Mouse (Mus musculus) Patski (cell line): ENCODE measurements around the gene Ankdd1b. TPM values are rescaled to one million over a fixed set of nuclear protein-coding genes. Genes with fewer than 3 reads are reported as not detected.

Experiments used
- ATAC-seq: fragments of 100-300 bp; one replicate; pipeline ENCODE4 v1.8.0; 2021
- CTCF ChIA-PET: fragments of 350-600 bp; sonication (Branson Sonifier 250); formaldehyde crosslinking; loops from one replicate; lab custom pipeline; 2022; ENCODE audit warnings: inconsistent platforms; lab: Charles Lee
- POLR2A ChIA-PET: fragments of 350-600 bp; sonication (Branson Sonifier 250); formaldehyde crosslinking; loops from one replicate; lab custom pipeline; 2022; ENCODE audit warnings: antibody characterized with exemption, inconsistent platforms; lab: Charles Lee
- DNase-seq: peaks from one replicate; pipeline ENCODE4 v3.0.0-alpha.2; 2011; ENCODE audit warnings: low read depth, low spot score
- H3K27me3 ChIP-seq: fragments of 371-371 bp; one replicate; pipeline ENCODE4 v1.5.1; 2021
- CTCF ChIP-seq: fragments of 100-300 bp; IDR thresholded peaks from one replicate; pipeline ENCODE4 v1.5.1; 2021
- in situ Hi-C: fragments of 300-500 bp; cut with MboI; formaldehyde crosslinking; loops from 3 replicates; pipeline ENCODE4 v1.11.1; 2018; ENCODE audit warnings: low pct_unique_long_range_greater_than_20kb, mixed read lengths
- polyA plus RNA-seq: library from polyadenylated mRNA; unstranded; gene quantifications from one replicate; pipeline ENCODE4 v1.2.3, GENCODE M21; 2021

Ankdd1b gene
- polyA plus RNA-seq, 1 experiment from 2014 or later = 0.12 TPM

DNA sequence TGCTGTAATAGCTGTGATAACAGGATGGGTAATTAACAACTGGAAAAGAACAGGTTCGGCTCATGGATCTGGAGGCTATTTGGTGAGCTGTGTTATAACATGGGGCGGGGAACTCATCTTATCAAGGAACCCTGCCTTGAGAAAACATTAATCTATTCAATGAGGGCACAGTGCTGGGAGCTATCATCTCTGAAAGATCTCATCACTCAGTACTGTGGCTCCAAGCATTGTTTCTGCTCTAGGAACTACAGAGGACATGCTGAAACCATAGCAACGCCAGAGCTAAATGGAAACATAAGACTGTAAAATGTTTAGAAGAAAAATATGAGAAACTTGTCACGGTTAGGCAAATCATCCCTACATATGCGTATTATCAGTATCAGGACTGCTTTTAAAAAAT lies 13.0 kb downstream of the Ankdd1b start:
- no peak for TF ChIP-seq CTCF
- no peaks in the 10 kb centered on the region for H3K27me3 ChIP-seq
- in situ Hi-C loops = no loop called here
- ATAC-seq (no peak), DNase-seq (no peak)
- ChIA-PET CTCF (no interaction called here), POLR2A (interaction anchor here (0.7 kb wide), 1 partner anchor 396 kb away, joined by 3 read pairs; no protein-coding TSS in a partner anchor)

DNA sequence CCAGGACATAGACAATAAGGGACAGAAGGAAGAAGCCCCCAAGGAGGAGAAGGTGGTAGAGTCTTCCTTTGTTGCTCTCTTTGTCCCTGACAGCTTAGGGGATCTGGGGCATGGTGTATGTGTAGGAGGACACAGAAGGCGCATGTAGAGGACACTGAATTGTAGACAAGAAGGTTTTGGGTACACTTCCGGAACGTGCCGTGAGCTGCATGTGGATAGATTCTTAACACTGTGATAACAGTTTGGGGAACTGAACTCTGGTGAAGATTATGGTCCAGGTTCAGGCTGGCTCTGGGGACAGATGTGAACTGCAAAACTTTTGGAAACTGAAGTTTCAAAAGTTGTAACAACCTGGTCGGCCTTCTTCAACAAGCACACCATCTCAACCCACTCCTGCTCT lies 13.4 kb downstream of the Ankdd1b start:
- DNase-seq (no peak), ATAC-seq (no peak)
- in situ Hi-C loops = no loop called here
- POLR2A ChIA-PET = interaction anchor here (0.7 kb wide), 1 partner anchor 396 kb away, joined by 3 read pairs; no protein-coding TSS in a partner anchor
- no peak for TF ChIP-seq CTCF
- CTCF ChIA-PET = no interaction called here
- no peaks in the 10 kb centered on the region for H3K27me3 ChIP-seq

DNA sequence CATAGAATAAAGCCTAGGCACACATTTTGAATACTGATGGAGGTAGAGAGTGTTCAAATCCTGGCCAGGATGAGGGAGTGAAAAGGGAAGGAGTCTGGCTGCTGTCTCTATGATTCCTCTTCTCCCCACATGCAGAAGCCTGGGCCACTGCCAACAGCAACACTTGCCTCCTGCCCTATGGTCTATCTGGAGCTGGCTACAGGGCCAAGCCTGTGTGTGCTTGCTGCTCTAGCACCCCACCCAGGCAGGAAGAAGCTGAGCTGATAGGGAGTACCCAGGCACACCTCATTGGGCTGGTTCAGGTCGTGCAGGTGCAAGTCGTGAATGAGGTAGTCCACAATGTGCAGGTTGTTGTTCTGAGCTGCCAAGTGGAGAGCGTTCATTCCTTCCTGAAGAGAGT lies 16.7 kb downstream of the Ankdd1b start:
- no peak for DNase-seq
- in situ Hi-C loops = no loop called here
- ATAC-seq = no peak
- no peak for TF ChIP-seq CTCF
- POLR2A ChIA-PET = no interaction called here
- H3K27me3 ChIP-seq = no peaks in the 10 kb centered on the region
- CTCF ChIA-PET = no interaction called here

DNA sequence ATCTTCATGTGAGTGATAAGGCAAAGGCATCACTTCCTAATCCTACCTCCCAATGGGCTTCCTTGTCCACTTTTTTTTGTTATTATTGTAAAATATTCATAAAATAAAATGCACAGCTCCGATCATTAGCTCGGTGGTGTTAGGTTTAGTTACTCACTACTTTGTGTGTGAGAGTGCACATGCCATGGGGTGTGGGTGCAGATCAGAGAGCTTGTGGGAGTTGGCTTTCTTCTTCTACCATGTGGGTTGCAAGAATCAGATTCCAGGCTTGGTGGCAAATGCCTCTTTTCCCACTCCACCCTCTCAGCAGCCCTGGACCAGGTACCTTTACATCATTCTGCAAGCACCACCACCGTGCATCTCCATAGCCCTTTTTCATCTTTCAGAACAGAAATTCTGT lies 18.4 kb downstream of the Ankdd1b start:
- POLR2A ChIA-PET = no interaction called here
- ATAC-seq = no peak
- CTCF ChIA-PET = interaction anchor here (1.9 kb wide), 1 partner anchor 21 kb away, joined by 5 read pairs; no protein-coding TSS in a partner anchor
- no peaks in the 10 kb centered on the region for H3K27me3 ChIP-seq
- in situ Hi-C loops = no loop called here
- TF ChIP-seq CTCF = no peak
- no peak for DNase-seq

DNA sequence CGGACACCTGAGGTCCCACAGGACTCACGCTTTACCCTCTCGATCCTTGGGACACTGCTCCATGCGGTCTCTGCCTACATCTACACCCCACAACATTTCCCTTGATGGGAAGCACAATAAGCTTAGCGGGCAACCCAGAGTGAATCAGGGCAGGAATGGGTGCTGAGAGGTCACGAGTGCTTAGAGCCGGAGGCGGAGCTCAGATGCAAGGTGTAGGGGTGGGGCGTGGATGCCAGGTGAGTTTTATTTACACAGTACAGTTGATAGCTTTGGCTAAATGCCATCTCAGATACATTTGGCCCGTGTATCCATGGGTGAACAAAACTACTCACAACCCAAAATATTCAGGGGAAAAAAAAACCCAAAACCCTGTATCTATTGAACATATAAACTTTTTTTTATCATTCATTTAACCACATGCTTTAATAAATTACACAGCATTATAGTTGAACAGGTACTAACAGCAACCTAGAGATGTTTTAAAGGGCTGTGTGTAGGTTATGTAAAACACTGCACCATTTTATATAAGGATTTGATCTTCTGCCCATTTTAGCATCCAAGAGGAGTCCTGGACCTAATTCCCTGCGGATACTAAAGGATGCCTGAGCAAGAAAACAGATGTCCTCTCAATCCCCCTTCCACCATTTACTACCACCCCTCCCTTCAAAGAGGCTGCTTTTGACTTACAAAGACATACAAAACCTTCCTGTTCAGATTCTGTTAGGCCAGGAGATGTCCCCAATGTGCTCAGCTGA lies 19.4 kb downstream of the Ankdd1b start:
- DNase-seq = no peak
- CTCF ChIA-PET = interaction anchor here (1.9 kb wide), 1 partner anchor 20 kb away, joined by 5 read pairs; no protein-coding TSS in a partner anchor

DNA sequence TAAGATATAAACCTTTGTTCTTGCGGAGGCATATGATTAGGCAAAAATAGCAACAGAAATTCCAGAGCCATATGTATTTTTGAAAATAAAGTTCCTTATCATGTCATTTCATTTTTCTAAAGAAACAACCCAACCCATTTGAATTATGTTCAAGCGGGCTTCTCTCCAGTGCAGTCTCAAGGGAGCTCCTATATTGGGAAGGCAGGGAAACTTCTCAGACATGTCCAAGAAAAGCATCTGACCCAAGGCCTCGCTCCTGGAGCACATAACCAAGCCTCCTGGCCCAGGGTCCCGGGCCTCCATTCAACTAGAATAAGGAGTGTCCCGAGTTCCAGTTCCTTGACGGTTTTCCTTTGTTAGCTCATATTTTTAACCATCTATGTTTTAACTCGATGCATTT lies 20.1 kb downstream of the Ankdd1b start:
- ATAC-seq (no peak), DNase-seq (no peak)
- ChIA-PET POLR2A (no interaction called here), CTCF (no interaction called here)
- H3K27me3 ChIP-seq = no peaks in the 10 kb centered on the region
- in situ Hi-C loops = no loop called here
- no peak for TF ChIP-seq CTCF

More for the DNA sequence above, 19.4 kb downstream of the Ankdd1b start:
- no peak for TF ChIP-seq CTCF
- H3K27me3 ChIP-seq = no peaks in the 10 kb centered on the region
- no peak for ATAC-seq
- POLR2A ChIA-PET = no interaction called here
- in situ Hi-C loops = no loop called here

DNA sequence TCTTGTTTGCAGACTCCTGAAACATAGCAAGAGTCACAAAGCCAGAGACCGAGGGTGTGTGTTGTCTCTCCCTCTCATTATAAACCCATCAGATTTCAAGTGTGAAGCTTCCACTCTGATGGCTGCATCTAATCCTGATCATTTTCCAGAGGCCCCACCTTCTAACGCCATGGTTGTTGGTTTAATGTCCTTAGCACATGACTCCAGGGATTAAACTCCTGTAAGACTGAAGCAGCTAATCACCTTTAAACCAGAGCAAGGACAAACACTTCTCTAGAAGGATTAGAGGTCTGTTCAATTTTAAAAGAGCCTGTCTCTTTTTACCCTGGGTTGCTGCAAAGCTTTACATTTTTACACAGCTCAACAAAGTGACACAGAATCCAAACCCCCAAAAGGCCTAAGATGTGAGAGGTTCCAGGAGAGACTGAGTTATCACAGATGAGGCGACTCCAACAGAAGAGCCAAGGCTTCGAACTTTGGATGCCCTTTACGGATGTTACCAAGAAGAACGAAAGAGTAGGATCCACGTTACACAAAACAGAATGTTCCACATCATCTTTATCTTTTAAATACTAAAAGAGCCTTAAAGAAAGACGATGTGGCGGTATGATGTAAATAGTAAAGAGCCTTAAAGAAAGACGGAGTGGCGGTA lies 20.7 kb downstream of the Ankdd1b start:
- no peak for DNase-seq
- in situ Hi-C loops = no loop called here
- ATAC-seq = no peak
- no peak for TF ChIP-seq CTCF
- CTCF ChIA-PET = no interaction called here
- no peaks in the 10 kb centered on the region for H3K27me3 ChIP-seq
- POLR2A ChIA-PET = no interaction called here

DNA sequence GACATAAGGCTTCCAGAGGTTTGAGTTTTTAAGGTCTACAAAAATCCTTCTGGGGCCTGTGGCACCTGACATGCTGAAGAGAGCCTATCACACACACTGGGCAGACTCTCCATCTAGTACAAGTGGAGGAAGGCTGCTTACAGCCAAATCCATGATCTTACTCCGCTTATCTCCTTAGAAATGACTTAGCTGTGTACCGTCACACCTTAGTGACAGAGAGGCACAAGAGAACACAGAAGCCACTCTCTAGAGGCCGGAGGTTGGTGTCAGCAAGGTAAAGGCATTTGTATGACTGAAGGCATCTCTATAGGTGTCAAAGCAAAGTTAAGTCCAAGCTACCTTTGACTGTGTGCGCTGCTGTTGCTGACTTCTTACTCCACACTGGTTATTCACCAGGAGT lies 30.6 kb downstream of the Ankdd1b start:
- DNase-seq (no peak), ATAC-seq (no peak)
- in situ Hi-C loops = no loop called here
- CTCF ChIA-PET = no interaction called here
- H3K27me3 ChIP-seq = no peaks in the 10 kb centered on the region
- TF ChIP-seq CTCF = no peak
- POLR2A ChIA-PET = interaction anchor here (0.6 kb wide), 1 partner anchor 529 kb away, joined by 3 read pairs; no protein-coding TSS in a partner anchor

DNA sequence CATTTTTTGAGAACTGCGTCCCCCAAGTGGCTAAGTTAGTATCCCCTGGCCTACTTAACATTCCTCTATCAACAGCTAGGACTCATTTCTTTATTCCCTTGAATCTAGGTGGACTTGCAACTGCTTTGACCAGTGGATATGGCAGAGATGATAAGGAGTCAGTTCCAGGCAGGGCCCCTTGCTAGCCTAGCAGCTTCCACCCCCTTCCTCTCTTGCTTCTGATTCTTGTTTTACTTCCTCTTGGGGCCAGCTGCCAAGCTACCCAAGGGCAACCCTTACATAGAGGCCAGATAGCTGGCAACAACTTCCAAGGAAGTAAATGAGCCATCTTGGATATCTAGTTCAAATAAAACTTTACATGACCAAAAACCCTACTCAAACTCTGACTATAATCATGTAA lies 34.1 kb downstream of the Ankdd1b start:
- no peak for ATAC-seq
- CTCF ChIA-PET = no interaction called here
- POLR2A ChIA-PET = no interaction called here
- no peaks in the 10 kb centered on the region for H3K27me3 ChIP-seq
- DNase-seq = no peak
- in situ Hi-C loops = no loop called here
- TF ChIP-seq CTCF = no peak

DNA sequence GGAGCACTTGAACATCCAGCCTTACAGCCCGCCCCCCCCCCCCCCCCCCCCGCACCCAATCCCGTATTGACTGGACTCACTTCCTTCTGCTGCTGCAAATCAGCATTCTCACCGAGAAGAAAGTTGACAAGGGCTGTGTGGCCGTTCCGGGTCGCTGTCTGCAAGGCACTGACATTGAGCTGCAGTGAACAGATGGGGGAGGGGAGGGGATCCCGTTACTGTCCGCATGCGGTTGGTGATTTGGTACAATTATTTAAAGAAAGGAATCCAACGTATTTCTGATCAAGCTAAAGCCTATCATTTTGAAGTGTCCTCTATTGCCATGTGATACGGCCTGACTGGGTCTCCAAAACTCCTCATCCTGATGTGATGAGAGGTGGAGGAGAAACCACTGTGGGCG lies 35.2 kb downstream of the Ankdd1b start:
- in situ Hi-C loops = no loop called here
- DNase-seq = no peak

DNA sequence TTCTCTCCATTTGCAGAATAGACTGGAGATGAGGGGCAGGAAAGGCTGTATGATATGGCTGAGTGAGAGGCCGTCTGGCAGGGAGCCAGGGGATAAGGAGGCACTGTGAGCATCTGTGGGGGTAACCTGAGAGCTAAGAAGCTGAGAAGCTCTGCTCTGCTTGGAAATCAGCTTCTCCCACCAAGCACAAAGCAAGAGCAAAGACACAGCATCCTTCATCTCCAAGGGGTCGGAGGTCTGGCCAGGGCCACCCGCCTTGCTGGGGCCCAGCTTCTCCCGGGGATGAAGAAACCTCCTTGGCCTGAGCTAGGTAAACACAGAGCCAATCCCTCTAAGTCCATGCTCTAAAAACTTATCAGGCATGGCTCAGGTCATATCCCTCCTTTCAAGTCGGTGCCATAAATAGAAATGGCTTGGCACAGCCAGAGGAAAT lies 36.1 kb downstream of the Ankdd1b start:
- DNase-seq = no peak
- no peaks in the 10 kb centered on the region for H3K27me3 ChIP-seq
- in situ Hi-C loops = loop anchor here (5.0 kb wide), 1 partner anchor 157 kb away; no protein-coding TSS in a partner anchor
- POLR2A ChIA-PET = no interaction called here
- CTCF ChIA-PET = interaction anchor here (1.5 to 5.0 kb wide), 2 partner anchors 13 to 158 kb away, joined by 3 to 38 read pairs; no protein-coding TSS in a partner anchor
- no peak for ATAC-seq
- TF ChIP-seq CTCF = no peak

More for the DNA sequence above, 35.2 kb downstream of the Ankdd1b start:
- H3K27me3 ChIP-seq = no peaks in the 10 kb centered on the region
- TF ChIP-seq CTCF = no peak
- ChIA-PET POLR2A (no interaction called here), CTCF (interaction anchor here (1.5 kb wide), 1 partner anchor 12 kb away, joined by 3 read pairs; no protein-coding TSS in a partner anchor)
- ATAC-seq = no peak
